Mouse (Mus musculus) urinary bladder, postnatal 10 days (tissue): ENCODE measurements around the gene Tmem253.
"Not testable (repeated sequence)": the region's sequence is repeated elsewhere in the genome, so short reads cannot be mapped to it uniquely, and the experiment has no call there.

ENCODE experiments used
- DNase-seq: peaks from one replicate; pipeline ENCODE4 v3.0.0; 2022; ENCODE audit warnings: low spot score

The Tmem253 gene

DNA sequence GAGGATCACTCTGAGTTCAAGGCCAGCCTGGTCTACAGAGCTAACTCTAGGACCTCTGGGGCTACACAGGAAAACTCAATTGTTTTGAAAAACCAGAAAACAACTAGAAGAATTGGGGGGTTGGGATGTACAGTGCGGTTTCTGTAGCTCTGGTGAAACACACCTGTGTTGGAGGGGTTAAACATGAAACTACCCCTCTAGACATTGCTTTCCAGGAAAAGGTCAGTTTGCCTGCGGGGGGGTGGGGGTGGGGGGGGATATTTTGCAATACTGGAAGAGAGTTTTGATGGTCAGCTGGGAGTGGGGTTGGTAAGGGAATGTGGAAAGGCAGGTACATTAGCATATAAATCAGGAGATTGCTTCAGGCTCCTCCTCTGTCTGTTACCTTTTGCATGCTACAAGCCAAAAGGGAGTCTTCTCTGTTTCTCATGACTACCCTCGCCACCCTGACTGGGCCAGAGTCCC lies 6.8 kb downstream of the Tmem253 start:
- no peak for DNase-seq

DNA sequence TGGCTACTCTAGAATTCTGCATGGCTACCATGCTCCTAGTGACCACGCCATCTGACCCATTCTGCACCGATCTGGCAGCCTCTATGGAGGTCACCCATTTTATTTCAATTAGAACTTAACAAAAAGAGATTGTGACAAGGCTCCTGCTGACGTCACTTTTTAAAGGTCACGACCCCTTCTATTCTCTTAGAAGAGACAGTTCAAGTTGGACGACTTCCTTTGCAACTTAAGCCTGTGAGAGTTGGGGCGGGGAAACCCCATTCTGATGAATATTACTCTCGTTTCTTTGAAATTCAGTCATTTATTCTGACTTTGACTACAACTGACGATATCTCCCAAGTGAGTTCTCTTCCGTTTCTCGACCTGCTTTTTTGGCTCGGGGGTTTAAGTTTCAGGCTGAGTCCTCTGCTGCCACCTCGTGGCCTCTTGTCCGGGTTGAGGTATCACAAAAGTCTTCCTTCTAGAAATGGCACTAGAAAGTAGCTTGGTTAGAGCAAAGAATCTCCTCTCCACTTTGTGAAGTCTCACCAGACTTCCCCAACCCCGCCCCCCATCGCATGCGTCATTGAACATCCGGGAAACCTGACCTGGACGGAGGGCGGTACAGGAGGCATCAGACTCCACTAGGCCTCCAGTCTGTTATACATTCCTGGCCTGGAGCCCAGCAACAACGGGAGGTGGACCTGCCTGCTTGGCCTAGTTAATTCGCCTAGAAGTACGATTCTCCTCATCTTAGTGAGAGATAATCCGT lies 7.4 kb downstream of the Tmem253 start:
- DNase-seq, result peak; percentile 74

GRCm38 (mm10) chr14:52024133-52024532 lies 8.7 kb downstream of the Tmem253 start:
- no peak for DNase-seq

GRCm38 (mm10) chr14:52026342-52026741 lies 10.9 kb downstream of the Tmem253 start:
- no peak for DNase-seq

- no peak for DNase-seq
These were observed 20.5 kb downstream of the Tmem253 start for GRCm38 (mm10) chr14:52035926-52036325.

- DNase-seq, result no peak
These were observed 23.9 kb downstream of the Tmem253 start for GRCm38 (mm10) chr14:52039332-52039731.

DNA sequence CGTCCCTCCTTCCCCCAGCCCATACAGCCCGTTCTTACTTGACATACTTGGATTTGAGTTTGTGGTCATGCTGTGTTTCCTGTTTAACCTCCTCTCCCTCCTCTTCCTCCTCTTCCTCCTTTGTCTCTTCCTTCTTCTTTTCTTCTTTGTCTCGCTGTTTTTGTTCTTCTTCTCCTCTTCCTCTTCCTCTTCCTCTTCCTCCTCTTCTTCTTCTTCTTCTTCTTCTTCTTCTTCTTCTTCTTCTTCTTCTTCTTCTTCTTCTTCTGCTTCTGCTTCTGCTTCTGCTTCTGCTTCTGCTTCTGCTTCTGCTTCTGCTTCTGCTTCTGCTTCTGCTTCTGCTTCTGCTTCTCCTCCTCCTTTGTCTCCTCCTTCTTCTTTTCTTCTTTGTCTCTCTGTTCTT lies 26.9 kb downstream of the Tmem253 start, which contains the start of gene Olfr221:
Olfr221 (minus strand) TSS at position 101 of the 400 bp plus-strand sequence.
- not testable (repeated sequence) for DNase-seq

DNA sequence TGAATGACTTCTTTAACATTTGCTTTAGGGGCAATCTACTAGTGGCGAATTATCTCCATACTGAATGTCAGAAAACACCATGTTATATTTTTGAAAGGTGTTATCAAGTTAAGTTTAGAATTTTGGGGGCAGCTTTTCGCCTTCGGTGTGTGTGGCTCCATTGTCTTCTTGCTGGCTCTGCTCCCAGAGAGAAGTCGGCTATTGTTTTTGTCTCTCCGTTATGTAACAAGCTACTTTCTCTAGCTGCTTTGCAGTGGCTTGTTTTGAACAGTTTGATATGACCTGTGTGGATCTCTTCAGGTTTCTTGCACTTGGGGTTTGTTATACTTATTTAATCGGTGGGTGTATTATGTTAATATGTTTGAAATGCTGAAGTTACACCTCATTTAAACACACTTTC lies 28.0 kb downstream of the Tmem253 start:
- DNase-seq, result no peak

- no peak for DNase-seq
These were observed 29.6 kb downstream of the Tmem253 start for GRCm38 (mm10) chr14:52044901-52045678.

DNA sequence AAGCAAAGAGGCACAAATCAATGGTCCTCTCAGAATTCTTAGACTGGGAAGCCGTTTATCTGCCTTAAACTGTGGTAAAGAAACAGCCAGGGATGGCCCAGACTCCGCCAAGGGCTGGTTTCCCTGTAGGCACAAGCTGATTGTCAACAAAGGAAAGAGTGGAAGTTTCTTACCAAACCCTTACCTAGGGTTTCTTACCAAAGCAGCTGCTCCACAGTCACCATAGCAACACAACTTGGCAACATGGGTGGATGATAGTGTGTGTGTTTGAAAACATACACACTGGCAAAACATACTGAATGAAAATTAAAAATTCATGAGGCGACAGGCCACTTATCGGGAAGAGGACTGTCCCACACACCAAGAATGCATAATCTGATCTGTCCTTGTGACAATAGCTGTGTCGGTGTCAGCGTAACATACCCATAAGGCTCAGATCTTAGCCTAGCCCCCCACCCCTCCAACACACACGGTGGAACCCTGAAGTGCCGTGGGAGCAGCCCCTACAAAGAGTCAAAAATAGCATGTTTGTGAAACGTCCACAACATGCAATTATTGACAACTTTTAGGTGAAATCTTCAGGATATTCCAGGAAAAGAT lies 30.6 kb downstream of the Tmem253 start:
- no peak for DNase-seq

DNA sequence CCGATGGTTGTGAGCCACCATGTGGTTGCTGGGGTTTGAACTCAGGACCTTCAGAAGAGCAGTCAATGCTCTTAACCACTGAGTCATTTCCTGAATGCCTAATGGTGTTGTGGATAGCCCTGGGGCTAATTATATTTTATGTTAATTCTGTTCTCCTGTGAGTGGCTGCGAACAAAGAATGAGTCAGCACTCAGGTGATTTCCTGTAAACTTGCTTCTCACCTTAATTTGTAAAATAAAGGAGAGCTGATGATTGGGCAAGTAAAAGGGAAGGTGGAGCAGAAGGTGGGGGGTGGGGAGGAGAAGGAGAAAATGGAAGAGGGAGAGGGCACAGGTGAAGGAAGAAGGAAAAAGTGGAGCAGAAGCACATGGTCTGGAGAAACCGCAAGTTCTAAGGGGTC lies 37.3 kb downstream of the Tmem253 start:
- not testable (repeated sequence) for DNase-seq

- DNase-seq, result no peak
These were observed 44.5 kb downstream of the Tmem253 start for GRCm38 (mm10) chr14:52059982-52060381.

GRCm38 (mm10) chr14:52060800-52061199 lies 45.3 kb downstream of the Tmem253 start:
- no peak for DNase-seq

- no peak for DNase-seq
These were observed 46.3 kb downstream of the Tmem253 start for GRCm38 (mm10) chr14:52061798-52062197.

DNA sequence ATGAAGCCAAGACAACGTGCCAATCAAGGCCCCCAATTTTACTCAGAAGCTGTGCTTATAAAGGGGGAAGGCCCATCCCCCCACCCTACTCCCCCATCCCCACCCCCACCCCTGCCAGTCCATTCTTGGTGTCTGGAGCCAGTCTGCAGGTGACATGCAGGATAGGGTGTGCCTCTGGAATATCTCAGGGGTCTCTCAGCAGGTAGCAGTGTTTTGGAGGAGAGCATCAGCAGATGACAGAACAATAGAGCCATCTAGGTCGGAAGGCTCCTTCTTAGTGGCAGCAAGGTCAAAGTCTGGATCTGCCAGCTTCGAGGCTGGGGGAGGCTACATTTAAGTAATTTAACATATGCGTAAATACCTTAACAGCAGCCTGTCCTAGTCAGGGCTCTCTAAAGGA lies 50.7 kb downstream of the Tmem253 start:
- DNase-seq, result no peak
